Mouse (Mus musculus) leukemia stem cell, adult 10-12 weeks (primary cell): ENCODE results near the gene Bhmt2. TPM values are rescaled to one million over a fixed set of nuclear protein-coding genes. Genes with fewer than 3 reads are reported as not detected.

Experiments
- polyA plus RNA-seq: library from polyadenylated mRNA; stranded (reverse); fragments of >175 nt; gene quantifications from 2 replicates; pipeline ENCODE4 v1.2.3, GENCODE M21; 2012; ENCODE audit warnings: low replicate concordance

Bhmt2 gene
- polyA plus RNA-seq = not detected in 2 replicates

DNA sequence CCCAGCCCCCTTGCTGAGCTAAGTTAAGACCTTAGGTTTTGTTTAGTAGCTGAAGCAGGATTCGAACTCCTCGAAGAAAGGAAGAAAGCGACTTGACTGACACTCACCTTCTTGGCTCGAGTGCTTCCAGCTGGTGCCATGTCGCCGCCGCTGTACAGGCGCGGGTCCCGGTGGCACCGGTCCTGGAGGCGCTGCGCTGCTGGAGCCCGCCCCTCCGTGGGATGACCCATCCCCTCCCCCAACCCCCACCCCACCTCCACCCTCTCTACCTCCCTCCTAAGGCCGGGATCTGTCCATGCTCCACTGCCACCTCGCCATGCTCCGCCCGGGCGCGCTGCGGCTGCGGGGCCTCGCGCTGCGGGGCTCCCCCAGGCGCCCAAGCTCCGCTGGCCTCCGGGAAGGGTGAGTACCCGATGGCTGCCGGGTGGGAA is at the start of gene Bhmt2, which contains the start of gene Dmgdh:
Bhmt2 (minus strand) TSS at position 172 of the 431 bp plus-strand sequence.
Dmgdh (plus strand) TSS at position 303 of the 431 bp plus-strand sequence.

GRCm38 (mm10) chr13:93637282-93638245 is 36.5 kb downstream of the Bhmt2 start, which contains the start of gene Bhmt:
Bhmt (minus strand) TSS chr13:93637961.

Other genes with a start within 250 kb of the Bhmt2 start
- 13.8 and 22.7 TPM in 2 replicates for gene Jmy, start 174.5 kb downstream of the Bhmt2 start, polyA plus RNA-seq
- gene Bhmt, start 36.3 kb downstream of the Bhmt2 start, polyA plus RNA-seq = not detected in 2 replicates
- not detected in 2 replicates for gene Dmgdh, start 131 bp upstream of the Bhmt2 start, polyA plus RNA-seq
- 10.2 and 13.6 TPM in 2 replicates for gene Arsb, start 97.3 kb upstream of the Bhmt2 start, polyA plus RNA-seq